Mouse (Mus musculus): ENCODE measurements at regions not wholly inside any gene's neighbourhood (a gene's known extent, or its start where the extent isn't known, plus 50 kb on each side); places are given as distances from the start of the nearest gene placed in this dataset.

GRCm38 (mm10) chr17:65000626-65001135, 164.8 kb upstream of the 4930583I09Rik start:
- no peak overlapping the region for H3K9ac ChIP-seq
- no peak for ATAC-seq (ENCODE audit: insufficient read depth, low FRiP score, low read depth)
- no peaks in the 10 kb centered on the region for H3K9me3 ChIP-seq
- H3K4me3 ChIP-seq (replicated peaks): no peak overlapping the region
- no peaks in the 10 kb centered on the region for H3K36me3 ChIP-seq
- H3K4me1 ChIP-seq: no peaks in the 10 kb centered on the region
- no peaks in the 10 kb centered on the region for H3K27me3 ChIP-seq (replicated peaks)
- no peak overlapping the region for H3K4me2 ChIP-seq
- no peak overlapping the region for H3K27ac ChIP-seq
- WGBS: 58% methylated on average over 5 of the region's 5 CpGs

- Histone ChIP-seq H3K27ac (no peak overlapping the region), H3K9me3 (no peaks in the 10 kb centered on the region), H3K4me1 (no peaks in the 10 kb centered on the region), H3K9ac (no peak overlapping the region), H3K4me2 (no peak overlapping the region), H3K36me3 (no peaks in the 10 kb centered on the region), H3K27me3 (replicated peaks) (no peaks in the 10 kb centered on the region), H3K4me3 (replicated peaks) (no peak overlapping the region)
- ATAC-seq (ENCODE audit: insufficient read depth, low FRiP score, low read depth): no peak
- WGBS: 81% methylated on average over 10 of the region's 10 CpGs
These were observed 158.6 kb upstream of the 4930583I09Rik start for GRCm38 (mm10) chr17:64994483-64994882.

- H3K27me3 ChIP-seq (replicated peaks): no peaks in the 10 kb centered on the region
- no peak overlapping the region for H3K4me3 ChIP-seq (replicated peaks)
- ATAC-seq (ENCODE audit: insufficient read depth, low FRiP score, low read depth): no peak
- H3K9me3 ChIP-seq: no peaks in the 10 kb centered on the region
- WGBS: 85% methylated on average over 3 of the region's 3 CpGs
- no peak overlapping the region for H3K27ac ChIP-seq
- H3K36me3 ChIP-seq: no peaks in the 10 kb centered on the region
- H3K4me2 ChIP-seq: no peak overlapping the region
- H3K4me1 ChIP-seq: no peaks in the 10 kb centered on the region
- no peak overlapping the region for H3K9ac ChIP-seq
These were observed 155.4 kb upstream of the 4930583I09Rik start for GRCm38 (mm10) chr17:64991262-64991661.

- Histone ChIP-seq H3K27ac (no peak overlapping the region), H3K4me2 (no peak overlapping the region), H3K4me3 (replicated peaks) (no peak overlapping the region), H3K9ac (no peak overlapping the region), H3K9me3 (no peaks in the 10 kb centered on the region), H3K36me3 (no peaks in the 10 kb centered on the region), H3K27me3 (replicated peaks) (no peaks in the 10 kb centered on the region), H3K4me1 (no peaks in the 10 kb centered on the region)
- ATAC-seq (ENCODE audit: insufficient read depth, low FRiP score, low read depth): no peak
- 50% methylated on average over 14 of the region's 14 CpGs for WGBS
These were observed 148.6 kb upstream of the 4930583I09Rik start for GRCm38 (mm10) chr17:64984276-64985011.

GRCm38 (mm10) chr17:64983480-64983879, 147.6 kb upstream of the 4930583I09Rik start:
- Histone ChIP-seq H3K27me3 (replicated peaks) (no peaks in the 10 kb centered on the region), H3K36me3 (no peaks in the 10 kb centered on the region), H3K27ac (no peak overlapping the region), H3K9me3 (no peaks in the 10 kb centered on the region), H3K4me3 (replicated peaks) (no peak overlapping the region), H3K4me2 (no peak overlapping the region), H3K4me1 (no peaks in the 10 kb centered on the region), H3K9ac (no peak overlapping the region)
- WGBS: 81% methylated on average over 2 of the region's 2 CpGs
- no peak for ATAC-seq (ENCODE audit: insufficient read depth, low FRiP score, low read depth)

GRCm38 (mm10) chr17:64964153-64964552, 128.3 kb upstream of the 4930583I09Rik start:
- H3K4me1 ChIP-seq: no peaks in the 10 kb centered on the region
- 76% methylated on average over 4 of the region's 4 CpGs for WGBS
- ATAC-seq (ENCODE audit: insufficient read depth, low FRiP score, low read depth): no peak

GRCm38 (mm10) chr17:64961887-64962286, 126.0 kb upstream of the 4930583I09Rik start:
- H3K27me3 ChIP-seq (replicated peaks): no peaks in the 10 kb centered on the region
- no peak overlapping the region for H3K9ac ChIP-seq
- H3K27ac ChIP-seq: no peak overlapping the region
- ATAC-seq (ENCODE audit: insufficient read depth, low FRiP score, low read depth): no peak
- no peaks in the 10 kb centered on the region for H3K4me1 ChIP-seq
- 46% methylated on average over 2 of the region's 2 CpGs for WGBS
- H3K4me2 ChIP-seq: no peak overlapping the region
- H3K36me3 ChIP-seq: no peaks in the 10 kb centered on the region
- H3K4me3 ChIP-seq (replicated peaks): no peak overlapping the region
- no peaks in the 10 kb centered on the region for H3K9me3 ChIP-seq

More at GRCm38 (mm10) chr17:64964153-64964552, 128.3 kb upstream of the 4930583I09Rik start:
- Histone ChIP-seq H3K9ac (no peak overlapping the region), H3K36me3 (no peaks in the 10 kb centered on the region), H3K27ac (no peak overlapping the region), H3K4me3 (replicated peaks) (no peak overlapping the region), H3K27me3 (replicated peaks) (no peaks in the 10 kb centered on the region), H3K9me3 (no peaks in the 10 kb centered on the region), H3K4me2 (no peak overlapping the region)

GRCm38 (mm10) chr17:64957495-64957894, 121.6 kb upstream of the 4930583I09Rik start:
- Histone ChIP-seq H3K4me3 (replicated peaks) (no peak overlapping the region), H3K36me3 (no peaks in the 10 kb centered on the region), H3K9ac (no peak overlapping the region), H3K9me3 (no peaks in the 10 kb centered on the region), H3K4me2 (no peak overlapping the region), H3K27me3 (replicated peaks) (no peaks in the 10 kb centered on the region), H3K4me1 (no peaks in the 10 kb centered on the region), H3K27ac (no peak overlapping the region)
- 64% methylated on average over 9 of the region's 9 CpGs for WGBS
- no peak; the same call in 1 of the 2 replicates for ATAC-seq (ENCODE audit: insufficient read depth, low FRiP score, low read depth)

GRCm38 (mm10) chr17:64956506-64956905, 120.6 kb upstream of the 4930583I09Rik start:
- Histone ChIP-seq H3K4me3 (replicated peaks) (no peak overlapping the region), H3K36me3 (no peaks in the 10 kb centered on the region), H3K9me3 (no peaks in the 10 kb centered on the region), H3K27ac (no peak overlapping the region), H3K4me2 (no peak overlapping the region), H3K27me3 (replicated peaks) (no peaks in the 10 kb centered on the region), H3K9ac (no peak overlapping the region), H3K4me1 (no peaks in the 10 kb centered on the region)
- no peak for ATAC-seq (ENCODE audit: insufficient read depth, low FRiP score, low read depth)
- WGBS: 73% methylated on average over 7 of the region's 7 CpGs

- Histone ChIP-seq H3K4me3 (replicated peaks) (no peak overlapping the region), H3K4me2 (no peak overlapping the region), H3K36me3 (no peaks in the 10 kb centered on the region), H3K4me1 (no peaks in the 10 kb centered on the region), H3K27ac (no peak overlapping the region), H3K9ac (no peak overlapping the region), H3K27me3 (replicated peaks) (no peaks in the 10 kb centered on the region), H3K9me3 (no peaks in the 10 kb centered on the region)
- no peak for ATAC-seq (ENCODE audit: insufficient read depth, low FRiP score, low read depth)
- WGBS: 93% methylated on average over 7 of the region's 7 CpGs
These were observed 117.4 kb upstream of the 4930583I09Rik start for GRCm38 (mm10) chr17:64953275-64953674.

- H3K4me1 ChIP-seq: no peaks in the 10 kb centered on the region
- H3K36me3 ChIP-seq: no peaks in the 10 kb centered on the region
- H3K4me3 ChIP-seq (replicated peaks): no peak overlapping the region
- no peaks in the 10 kb centered on the region for H3K9me3 ChIP-seq
- H3K27me3 ChIP-seq (replicated peaks): no peaks in the 10 kb centered on the region
- ATAC-seq (ENCODE audit: insufficient read depth, low FRiP score, low read depth): no peak
- H3K9ac ChIP-seq: no peak overlapping the region
- no peak overlapping the region for H3K27ac ChIP-seq
- H3K4me2 ChIP-seq: no peak overlapping the region
- 44% methylated on average over 1 of the region's 1 CpGs for WGBS
These were observed 115.7 kb upstream of the 4930583I09Rik start for GRCm38 (mm10) chr17:64951625-64951940.

GRCm38 (mm10) chr17:64950802-64951624, 115.1 kb upstream of the 4930583I09Rik start:
- no peak overlapping the region for H3K27ac ChIP-seq
- ATAC-seq (ENCODE audit: insufficient read depth, low FRiP score, low read depth): peak; percentile 86
- no peak overlapping the region for H3K9ac ChIP-seq
- H3K27me3 ChIP-seq (replicated peaks): no peaks in the 10 kb centered on the region
- H3K36me3 ChIP-seq: no peaks in the 10 kb centered on the region
- 36% methylated on average over 6 of the region's 6 CpGs for WGBS
- H3K4me1 ChIP-seq: no peaks in the 10 kb centered on the region
- H3K9me3 ChIP-seq: no peaks in the 10 kb centered on the region
- H3K4me3 ChIP-seq (replicated peaks): no peak overlapping the region
- H3K4me2 ChIP-seq: no peak overlapping the region
